Mouse (Mus musculus): ENCODE data around the gene Lactb.

DNA sequence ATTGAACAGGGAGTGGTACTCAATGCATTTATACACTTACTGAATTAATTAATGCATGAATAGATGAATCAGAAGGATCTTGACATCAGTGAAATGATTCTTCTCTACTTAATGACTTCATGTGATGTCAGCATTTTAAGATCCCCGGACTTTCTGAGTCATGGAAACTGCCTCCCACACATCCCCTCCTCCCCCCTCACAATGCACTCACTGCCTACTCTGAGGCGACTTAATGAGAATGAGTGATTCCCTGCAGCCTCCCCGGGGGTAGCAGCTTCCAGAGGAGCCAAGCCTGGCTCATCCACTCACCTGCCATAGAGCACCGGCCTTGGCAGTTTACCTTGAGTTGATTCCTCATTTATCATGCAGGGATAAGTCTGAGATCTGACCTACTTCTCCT lies 27.9 kb upstream of the Lactb start:
- TF ChIP-seq SMC3 (IDR thresholded peaks at IDR 0.05; ENCODE audit: low read depth, low read length) = no peak
- no peak for TF ChIP-seq EP300 (IDR thresholded peaks at IDR 0.05; ENCODE audit: low read length)
- TF ChIP-seq SIN3A (IDR thresholded peaks at IDR 0.05; ENCODE audit: low read length) = no peak
- no peak for TF ChIP-seq CTCF (conservative IDR thresholded peaks at IDR 0.05 in 1 of 2, IDR thresholded peaks at IDR 0.05 in 1 of 2; ENCODE audit: low read depth in 2 of 2, low read length in 2 of 2)

Data from CH12.LX (cell line).